Mouse (Mus musculus) neural tube, embryonic 10.5 days (tissue): ENCODE results near the gene Trpm5.

Experiments used
- DNase-seq: peaks from one replicate; pipeline ENCODE4 v3.0.0-alpha.2; 2017; ENCODE audit warnings: low spot score; ENCODE audit errors: extremely low spot score

Trpm5 gene

DNA sequence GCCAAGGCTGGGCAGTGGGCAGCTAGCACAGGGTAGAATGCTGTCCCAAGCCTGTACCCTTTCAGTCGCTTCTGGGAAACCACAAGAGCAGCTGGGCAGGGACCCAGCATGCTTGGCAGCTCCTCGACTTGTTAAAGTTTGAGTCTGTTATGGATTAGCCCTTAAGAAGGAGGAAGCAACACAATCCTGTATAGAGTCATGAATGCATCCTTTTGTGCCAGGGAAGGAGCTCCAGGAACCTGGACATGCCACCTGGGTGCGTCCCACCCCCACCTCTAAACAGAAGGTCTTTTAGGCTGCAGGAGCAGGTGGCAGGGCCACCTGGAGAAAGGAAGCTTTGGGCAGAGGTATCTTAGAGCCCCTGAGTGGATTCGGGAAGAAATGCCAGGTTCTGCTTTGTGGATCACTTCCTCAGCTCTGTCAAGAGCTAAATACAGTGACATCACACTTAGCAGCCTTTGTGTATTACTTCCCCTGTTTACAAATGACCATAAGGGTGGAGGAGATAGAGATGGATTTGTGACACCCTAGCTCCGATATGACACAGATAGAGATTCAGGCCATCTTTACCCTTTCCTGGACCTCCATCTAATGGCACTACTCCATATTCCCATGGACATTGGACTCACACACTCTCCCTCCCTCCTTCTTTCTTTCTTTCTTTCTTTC lies 35.1 kb downstream of the Trpm5 start:
- no peak for DNase-seq

DNA sequence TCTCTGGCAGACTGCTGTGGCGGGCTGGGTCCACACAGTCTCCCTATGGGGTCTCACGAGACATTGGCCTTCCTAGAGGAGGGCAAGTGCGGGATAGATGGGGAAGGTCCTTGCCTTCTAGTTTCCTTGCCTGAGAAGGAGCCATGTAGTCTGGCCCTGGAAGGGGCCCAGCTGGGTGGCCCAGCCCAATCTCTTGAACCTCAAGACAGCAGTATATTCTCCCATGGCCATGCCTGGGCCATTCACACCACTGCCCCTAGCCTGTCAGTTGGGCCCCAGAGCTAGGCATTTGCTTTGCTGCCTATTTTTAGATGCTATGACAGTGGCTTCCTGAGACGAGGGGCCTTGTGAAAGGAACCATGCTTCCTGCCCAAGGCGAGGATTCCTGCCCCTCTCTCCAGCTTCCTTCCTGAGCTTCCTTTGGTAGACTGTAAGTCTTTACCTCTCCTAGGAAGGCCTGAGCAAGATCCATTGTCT lies 36.2 kb downstream of the Trpm5 start:
- DNase-seq: no peak

DNA sequence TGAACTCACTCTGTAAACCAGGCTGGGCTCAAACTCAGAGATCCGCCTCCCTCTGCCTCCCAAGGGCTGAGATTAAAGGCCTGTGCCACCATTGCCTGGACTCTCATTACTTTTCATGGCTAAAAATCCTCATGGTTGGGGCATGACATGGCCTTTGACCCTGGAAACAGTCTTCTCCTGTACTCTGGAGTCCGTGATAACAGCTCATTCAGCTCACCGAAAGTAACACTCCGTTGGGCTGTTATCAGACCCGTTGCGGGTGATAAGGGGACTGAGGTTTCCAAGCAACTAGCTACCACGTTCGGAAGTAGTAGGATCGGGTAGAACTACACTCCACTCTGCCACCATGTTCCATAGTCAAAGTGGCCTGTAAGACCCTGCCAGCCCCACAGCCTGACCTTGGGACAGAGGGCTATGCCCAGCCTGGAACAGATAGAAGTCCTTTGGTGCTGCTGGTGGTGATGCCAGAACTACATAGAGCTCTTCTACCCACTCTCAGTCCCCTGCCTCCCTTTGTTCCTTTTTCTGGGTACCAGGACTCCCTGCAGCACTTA lies 36.7 kb downstream of the Trpm5 start:
- DNase-seq: no peak

DNA sequence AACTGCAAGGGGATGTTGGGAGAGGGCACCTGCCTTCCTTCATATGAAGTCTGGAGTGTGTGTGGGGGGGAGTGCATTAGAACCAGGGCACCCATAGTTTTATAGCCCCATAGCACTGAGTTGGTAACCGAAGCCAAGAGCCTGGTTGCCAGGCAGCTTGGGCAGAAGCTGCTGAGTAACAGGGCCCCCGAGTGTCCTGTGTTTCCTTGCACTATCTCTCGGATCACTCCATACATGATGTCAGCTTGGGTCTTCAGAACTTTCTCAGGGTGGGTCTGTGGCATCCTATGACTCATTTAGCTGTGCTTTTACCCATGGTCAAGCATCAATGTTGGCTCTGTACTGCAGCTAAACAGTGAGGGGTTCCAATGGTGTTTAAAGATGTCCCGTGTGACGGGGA lies 37.4 kb downstream of the Trpm5 start:
- no peak for DNase-seq

DNA sequence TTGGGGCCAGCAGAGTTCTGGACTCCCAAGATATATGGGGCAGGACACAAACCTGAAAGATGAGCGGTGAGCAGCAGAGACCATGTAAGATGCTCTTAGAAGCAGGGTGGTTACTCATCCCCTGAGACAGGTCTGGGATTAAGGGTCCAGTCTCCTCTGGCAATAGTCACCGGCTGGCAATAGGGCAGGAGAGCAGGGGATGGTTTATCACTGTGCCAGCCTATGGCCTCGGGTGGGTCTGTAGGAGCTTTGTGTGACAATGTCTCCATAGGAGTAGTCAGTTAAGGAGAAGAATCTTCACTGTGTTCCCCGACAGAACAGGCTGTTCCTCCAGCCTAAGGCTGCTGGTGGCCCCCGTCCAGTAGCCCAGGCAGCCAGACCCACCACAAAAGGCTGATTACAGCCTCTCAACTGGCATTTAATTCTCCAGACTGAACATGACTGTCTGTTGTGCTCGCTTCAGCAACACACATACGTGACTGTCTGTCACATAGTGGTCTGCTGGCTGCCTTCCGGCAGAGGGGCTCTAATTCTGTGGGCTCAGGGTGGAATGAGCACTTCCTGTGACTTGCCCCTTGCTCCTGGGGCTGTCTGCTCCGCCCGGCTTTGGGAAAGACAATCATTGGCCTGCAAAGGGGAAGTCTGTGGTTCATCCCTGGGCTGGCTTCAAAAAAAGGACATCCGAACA lies 38.8 kb downstream of the Trpm5 start:
- DNase-seq: no peak

DNA sequence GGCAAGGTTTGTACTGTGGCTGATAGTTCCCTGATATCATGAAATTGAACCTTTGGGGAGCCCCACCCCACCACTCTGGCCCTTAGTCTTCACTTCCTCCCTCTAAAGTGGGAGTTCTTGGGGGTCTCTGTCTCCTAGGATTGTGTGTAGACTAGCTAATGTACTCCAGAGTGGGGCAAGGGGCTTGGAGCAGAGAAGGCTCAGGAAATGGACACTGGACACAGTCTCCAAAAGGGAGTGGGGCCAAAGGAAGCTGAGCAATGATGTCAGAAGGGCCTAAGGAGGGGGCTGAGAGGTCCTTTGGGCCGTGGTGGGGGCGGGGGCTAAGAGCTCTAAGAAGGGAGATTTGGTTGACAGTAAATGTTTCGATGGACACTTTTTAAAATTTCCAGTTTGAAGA lies 39.4 kb downstream of the Trpm5 start:
- DNase-seq: no peak

DNA sequence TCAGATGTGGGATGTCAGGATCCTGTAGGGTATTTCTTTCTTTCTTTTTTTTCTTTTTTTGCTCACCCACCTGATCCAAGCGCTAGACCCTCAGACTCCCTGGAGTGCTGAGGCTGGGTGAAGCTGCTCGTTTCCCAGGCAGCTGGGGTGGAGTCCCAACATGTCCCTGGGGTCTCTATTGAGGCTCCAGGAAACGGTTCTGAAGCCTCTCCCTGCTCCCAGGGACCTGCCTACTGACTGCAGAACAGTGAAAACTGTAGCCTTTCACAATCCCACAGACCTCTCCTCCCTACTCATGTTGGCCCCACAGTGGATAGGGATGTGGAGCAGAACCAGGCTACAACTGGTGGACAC lies 39.9 kb downstream of the Trpm5 start:
- DNase-seq: no peak

DNA sequence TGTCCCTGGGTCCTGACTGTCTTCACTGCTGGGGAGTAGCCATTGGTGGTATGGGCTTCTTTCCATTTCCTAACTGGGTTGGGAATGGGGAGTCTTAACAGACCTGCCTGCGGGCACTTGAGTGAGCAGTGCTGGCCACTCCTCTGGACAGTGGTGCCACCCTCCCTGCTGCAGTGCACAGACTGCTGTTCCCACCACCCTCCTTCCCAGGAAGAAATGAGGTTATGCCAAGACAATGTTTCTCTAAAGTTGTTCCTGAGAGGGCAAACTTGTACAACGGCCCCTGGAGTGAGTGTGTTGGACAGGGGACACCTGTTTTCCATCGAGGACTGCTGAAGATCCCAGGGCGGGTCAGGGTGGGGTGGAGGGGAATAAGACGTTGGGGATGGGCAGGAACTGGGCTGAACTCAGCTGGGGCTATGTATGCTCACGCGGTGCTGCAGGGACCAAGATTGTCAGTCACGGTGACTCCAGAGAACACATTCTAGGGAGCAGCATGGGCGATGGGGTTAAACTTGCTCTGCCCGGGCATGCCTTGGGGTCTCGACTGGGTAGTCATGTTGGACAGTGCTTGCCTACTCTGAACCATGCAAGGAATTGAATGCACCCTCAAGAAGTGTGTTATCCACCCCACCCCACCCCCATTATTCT lies 40.4 kb downstream of the Trpm5 start:
- DNase-seq: no peak

DNA sequence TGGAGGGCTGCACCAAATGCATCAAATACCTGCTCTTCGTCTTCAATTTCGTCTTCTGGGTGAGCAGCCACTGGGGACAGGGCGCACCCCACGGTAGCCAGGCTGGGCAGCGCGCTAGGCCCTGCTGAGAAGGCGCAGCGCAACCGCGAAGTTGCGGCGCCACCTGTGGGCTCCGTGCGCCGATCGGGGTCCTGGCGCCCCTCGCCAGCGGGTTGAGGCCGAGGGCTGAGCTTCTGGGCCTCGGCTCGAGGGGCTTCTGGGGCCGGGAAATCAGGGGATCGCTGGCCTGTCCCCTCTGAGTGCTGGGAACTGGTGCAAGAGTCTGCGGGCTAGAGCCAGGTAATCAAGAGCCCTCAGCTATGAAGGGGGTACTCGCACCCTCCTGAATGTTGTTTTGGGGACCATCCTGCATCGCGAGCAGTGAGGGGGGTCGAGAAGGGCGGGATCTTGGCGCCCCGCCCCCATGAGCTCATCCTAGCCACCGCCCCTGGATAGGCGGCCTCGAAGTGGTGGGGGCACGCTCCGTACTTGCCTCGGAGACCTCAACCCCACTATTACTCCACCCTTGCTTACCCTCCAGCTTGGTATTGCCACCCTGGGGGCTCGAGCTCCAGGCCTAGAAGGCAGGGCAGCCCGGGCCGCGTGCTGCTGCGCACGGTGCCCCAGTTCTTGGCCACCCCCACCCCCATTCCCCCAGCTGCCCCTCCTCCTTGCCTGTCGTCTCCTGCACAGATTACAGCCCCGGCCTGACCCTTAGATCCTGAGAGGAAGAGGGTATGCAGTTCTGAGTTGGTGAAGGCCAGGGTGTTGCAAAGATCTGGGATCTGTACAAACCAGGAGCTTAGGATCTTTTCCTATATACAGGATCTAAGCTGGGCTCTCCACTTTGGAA lies 41.2 kb downstream of the Trpm5 start:
- peak; percentile 78 for DNase-seq

DNA sequence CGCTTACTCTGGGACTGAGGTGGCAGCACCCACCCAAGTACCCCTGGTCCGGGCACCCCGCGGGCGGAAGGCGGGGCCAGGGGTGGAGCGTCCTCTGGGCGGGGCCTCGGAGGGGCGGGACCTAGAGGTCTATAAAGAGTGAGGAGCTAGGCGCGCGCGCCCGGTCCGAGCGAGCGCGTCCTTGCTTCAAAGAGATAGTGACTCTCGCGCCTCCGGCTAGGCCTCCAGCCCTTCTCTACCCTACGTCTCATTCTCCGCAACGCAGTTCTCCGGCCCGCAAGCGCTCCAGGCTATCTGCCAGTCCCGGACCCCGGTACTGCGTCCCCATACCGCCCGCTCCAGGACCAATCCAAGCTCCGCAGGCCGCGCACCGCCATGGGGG lies 41.8 kb downstream of the Trpm5 start, which contains the start of gene Cd81:
Gene Cd81 (plus strand): TSS at position 114 of the 382 bp plus-strand sequence.
- DNase-seq: peak; percentile 87

DNA sequence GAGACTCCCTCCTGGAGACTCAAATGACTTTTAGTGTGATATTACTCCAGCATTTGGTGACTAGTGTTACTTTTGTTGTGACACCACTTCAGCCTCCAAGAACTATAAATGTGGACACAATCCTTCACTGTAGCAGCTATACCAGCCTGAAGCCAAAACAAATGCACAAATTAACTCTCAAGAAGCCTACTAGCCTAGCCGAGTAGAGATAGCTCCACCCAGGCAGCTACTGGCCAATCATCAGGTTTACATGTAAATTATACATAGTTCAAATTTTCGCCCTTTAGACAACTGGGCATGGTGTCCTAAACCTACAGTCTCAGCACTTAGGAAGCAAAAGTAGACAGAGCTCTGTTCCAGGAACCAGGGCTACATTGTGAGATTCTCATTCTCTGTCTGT lies 43.1 kb downstream of the Trpm5 start:
- no peak for DNase-seq

DNA sequence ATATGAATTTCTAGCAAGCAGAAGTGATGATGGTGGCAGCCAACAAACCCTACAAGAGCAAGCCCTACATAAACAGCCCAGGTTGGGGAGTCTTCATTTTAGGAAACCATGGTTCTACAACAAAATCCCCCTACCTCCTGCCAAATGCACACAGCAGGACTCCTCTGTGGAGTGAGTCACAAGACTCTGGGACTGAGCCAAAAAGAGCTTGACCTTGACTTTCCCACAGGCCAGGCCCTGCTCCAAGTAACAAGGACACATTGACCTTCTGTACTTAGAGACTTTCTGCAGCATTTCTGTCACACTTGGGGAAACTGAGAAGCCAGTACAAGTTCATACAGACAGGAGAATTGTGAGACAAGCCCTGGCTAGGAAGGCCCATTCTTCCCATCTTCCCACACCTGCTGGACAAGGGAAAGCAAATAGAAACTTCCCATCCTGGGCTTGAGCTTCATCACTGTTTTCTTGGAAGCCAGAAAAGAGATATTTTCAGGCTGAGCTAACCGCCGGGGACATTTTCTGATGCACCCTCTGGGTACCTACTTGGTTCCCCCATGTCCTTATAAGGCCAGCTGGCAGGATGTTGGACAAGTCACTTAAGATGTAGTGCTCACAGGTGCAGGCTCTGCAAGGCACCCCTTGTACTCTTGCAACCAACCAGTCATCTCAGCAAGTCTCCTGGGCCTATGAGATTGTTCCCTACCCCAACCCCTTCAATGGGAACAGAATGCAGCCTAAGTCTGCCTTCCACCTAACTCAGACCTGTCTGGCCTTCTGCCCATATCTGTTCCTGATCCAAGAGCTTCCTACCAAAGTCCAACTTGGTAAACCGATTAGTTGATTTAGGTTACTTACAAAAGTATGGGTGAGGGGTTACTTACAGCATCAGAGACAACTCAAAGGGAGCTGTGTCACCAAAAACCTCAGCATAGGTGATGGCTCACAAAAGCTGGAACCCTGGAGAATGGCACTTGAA lies 44.3 kb downstream of the Trpm5 start:
- DNase-seq: no peak

DNA sequence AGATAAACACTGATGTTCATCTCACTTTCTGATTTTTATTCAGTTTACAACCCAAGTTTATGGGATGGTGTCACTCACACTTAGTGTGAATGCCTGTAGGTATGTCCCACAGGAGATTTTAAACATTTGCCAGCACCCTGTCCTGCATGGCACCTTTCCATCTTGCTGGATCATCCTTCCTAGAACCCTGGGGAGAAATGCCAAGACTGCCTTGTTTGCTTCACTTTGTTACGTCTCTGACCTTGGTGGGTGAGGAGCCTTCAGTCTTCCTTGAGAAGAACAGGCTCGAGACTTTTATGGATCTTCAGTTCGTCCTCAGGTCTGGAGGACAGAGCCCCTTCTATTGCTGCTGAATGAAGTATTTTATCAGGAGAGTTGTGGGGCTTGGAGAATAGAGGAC lies 45.1 kb downstream of the Trpm5 start:
- DNase-seq: no peak

DNA sequence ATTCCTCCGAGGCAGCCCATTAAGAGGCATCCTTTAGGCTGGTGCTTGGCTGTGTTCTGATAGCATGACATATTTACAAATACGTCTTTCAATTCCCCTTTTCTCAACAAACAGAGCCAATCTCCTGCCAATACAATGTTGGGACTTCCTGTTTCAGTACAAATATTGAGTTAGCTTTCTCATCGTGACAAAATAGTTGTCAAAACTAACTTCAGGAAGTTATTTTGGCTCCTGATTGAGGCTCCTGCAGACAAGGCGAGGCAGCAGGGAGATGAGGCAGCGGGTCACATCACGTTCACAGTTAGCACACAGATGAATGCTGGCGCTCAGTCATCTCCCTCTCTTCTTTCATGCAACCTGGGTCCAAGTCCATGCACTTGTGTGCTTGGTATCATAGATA lies 48.1 kb downstream of the Trpm5 start:
- no peak for DNase-seq

DNA sequence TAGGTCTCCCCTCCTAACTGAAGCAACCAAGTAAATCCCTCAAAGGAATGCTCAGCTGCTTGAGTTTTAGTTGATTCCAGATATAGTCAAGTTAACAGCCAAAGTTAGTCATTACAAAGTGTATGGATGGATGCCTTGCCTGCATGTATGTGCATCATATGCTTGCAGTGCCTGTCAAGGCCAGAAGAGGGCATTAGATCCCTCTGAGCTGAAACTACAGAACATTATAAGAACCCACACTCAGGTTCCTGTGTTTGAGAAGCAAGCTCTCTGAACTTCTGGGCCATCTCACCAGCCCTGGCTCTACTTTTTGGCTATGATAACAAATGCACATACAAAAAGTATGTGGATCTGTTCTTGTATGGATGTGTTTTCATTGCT lies 49.6 kb downstream of the Trpm5 start:
- no peak for DNase-seq

DNA sequence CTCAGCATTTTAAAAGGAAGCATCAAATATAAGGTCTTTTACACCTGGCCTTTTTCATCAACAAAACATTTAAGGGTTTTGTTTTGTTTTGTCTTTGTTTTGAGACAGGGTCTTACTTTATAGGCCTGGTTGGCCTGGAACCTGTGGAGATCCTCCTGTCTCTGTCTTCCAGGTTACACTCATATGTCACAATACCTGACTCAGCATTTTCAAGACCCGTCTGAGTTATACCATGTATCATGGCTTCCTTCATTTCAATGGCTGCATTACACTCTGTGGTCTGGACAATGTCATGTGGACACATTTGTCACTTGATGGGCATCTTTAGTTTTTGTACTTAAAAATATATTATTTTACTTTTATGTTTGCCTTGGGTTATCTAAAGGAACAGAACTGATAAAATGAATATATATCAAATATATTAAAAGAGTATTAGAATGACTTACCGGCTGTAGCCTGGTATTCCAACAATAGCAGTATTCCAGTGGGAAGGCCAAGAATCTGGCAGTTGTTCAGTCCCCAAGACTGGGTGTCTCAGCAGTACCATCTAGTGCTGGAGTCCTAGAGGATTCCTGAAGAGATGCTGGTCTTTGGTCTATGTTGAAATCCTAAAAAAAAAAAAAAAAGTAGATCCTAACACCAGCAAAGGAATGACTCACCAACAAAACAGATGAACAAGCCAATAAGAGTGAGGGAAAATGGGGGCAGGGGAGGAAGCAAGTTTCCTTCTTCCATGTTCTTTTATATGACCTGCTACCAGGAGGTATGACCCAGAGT lies 50.2 kb downstream of the Trpm5 start:
- DNase-seq: no peak

DNA sequence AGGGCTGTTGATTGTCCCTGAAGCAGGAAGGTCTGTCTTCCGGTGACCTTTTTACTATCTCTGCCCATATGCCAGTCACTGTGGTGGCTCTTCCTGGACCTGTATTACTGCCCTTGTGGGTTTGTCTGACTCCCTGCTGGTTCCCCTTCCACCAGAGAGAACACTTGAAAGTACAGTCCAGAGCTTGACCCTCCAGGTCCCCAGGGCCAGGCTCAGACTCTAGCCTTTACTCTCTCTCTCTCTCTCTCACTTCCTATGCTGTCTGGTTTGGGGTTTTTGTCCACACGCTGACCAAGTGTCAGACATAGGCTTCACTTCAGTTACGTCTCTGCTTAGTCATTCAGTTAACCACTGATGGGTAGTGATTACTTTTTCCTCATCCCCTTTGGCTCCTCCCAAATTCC lies 51.5 kb downstream of the Trpm5 start:
- DNase-seq: no peak

DNA sequence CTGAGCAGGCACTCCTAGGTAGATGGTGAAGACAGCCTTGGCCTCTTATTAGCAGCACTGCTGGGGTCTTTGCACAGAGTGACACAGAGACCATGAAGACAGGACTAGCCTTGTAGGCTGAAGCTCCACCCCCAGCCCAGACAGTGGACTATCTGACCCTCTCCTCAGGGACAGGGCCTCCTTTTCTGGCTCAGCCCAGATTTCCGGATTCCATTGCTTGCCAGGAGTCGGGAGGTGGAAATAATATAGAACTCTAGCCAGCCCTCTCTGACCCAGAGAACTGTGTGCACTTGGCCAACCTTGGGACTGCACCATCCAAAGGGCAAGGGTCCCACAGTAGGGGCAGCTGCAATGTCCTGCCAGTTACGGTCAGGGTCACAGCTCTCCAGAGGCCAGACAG lies 52.4 kb downstream of the Trpm5 start:
- no peak for DNase-seq

DNA sequence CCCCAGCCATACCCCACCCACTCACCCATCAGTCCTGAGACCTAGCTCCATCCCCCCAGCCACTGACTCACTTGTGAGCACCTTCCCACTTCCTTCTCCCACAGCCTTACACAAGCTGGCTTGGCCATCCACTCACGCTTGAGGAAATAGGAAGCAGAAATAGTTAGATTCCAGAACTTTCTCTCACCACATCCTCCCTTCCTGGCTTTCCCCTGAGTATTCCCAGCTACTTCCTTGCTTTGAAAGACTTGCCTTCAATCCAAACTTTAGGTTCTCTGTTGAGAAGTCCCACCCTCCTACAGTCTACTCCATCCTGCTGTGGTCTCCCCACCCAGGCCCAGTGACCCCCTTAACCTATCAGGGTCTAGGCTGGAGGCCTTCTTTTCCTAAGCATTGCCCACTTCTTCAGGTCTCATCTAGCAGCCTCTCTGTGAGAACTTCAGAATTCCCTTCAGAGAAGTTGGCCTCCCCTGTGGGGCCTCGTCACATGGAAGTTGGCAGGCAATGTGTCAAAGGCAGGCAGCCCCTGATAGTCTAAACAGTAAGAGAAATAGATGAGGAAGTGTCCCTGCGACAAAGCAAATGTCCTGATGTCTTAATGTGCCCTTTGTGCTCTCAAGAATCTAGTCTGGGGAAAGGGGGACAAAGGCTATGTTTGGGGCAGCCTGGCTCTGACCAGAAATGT lies 53.2 kb downstream of the Trpm5 start:
- no peak for DNase-seq
